Mouse (Mus musculus): ENCODE measurements at regions not wholly inside any gene's neighbourhood (a gene's known extent, or its start where the extent isn't known, plus 50 kb on each side); places are given as distances from the start of the nearest gene placed in this dataset.

DNA sequence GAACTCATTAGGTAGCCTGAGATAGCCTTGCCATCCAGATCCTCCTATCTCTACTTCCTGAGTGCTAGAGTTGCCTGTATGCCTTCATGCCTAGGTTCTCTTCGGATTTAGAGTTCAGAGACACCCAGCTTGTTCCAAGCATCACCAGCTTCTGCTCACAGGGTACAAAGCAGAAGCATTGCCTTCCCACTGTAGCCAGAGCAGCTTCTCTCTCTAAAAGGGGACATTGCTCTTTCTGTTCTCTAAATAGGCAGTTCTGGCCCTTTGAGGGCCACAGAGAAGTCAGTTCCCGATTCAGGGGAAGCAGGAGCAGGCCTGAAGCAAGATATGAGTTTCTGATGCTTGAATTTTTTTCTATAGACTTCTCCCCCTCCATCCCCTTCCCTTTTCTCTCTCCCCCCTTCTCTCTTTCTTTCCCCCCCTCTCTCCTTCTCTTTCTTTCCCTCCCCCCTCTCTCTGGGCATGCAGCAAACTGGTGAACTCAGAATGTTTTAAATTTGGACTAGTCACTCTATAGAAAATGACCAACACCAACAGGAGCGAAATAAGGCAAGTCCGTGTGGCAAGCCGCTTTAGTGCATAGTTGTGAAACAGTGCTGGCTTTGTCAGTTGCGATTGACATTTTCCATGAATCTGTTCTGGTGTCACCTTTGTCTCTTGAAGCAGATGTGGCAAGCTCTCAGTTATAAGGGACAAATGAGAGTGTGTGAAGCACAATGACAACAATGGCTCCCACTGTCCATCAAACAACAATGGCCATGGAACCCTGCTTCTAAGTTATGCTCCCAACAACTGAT, 273.2 kb upstream of the Klf4 start:
- H3K27ac ChIP-seq (ENCODE audit: low read length): no peak overlapping the region
- H3K4me2 ChIP-seq (ENCODE audit: low read depth, low read length): no peak overlapping the region
- H3K27me3 ChIP-seq (ENCODE audit: control insufficient read depth, insufficient read depth, low read length): no peaks in the 10 kb centered on the region; the same call in 1 of the 2 replicates
- H3K9ac ChIP-seq (ENCODE audit: low read length): no peak overlapping the region
- H3K36me3 ChIP-seq (ENCODE audit: control insufficient read depth, insufficient read depth, low read length): no peaks in the 10 kb centered on the region
- ATAC-seq (ENCODE audit: insufficient read depth, low FRiP score): no peak
- WGBS: 83% methylated on average over 6 of the region's 6 CpGs
- no peak overlapping the region for H3K4me3 ChIP-seq (replicated peaks; ENCODE audit: low read length)
- no peaks in the 10 kb centered on the region for H3K9me3 ChIP-seq (replicated peaks; ENCODE audit: control insufficient read depth, low read length)
- H3K4me1 ChIP-seq (ENCODE audit: control insufficient read depth, insufficient read depth, low read length): no peaks in the 10 kb centered on the region

DNA sequence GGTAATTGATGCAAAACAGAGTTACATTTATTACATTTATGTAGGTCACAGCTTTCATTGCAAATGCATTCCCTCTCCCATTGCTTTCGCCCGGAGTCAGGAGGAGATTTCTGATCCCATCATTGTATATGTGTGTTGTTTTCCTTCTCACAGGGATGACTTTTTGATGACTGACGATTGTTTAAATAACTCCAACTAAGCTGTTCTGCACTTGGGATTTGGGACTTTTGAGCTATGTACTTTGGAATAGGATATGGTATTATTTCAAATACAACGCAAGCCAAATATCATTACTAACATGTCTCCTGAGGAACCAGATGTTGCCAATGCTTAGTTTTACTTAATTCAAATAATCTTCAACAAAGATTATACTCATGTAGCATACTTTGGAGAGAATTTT, 269.8 kb upstream of the Klf4 start:
- Histone ChIP-seq H3K27ac (ENCODE audit: low read length) (no peak overlapping the region), H3K9me3 (replicated peaks; ENCODE audit: control insufficient read depth, low read length) (no peaks in the 10 kb centered on the region), H3K36me3 (ENCODE audit: control insufficient read depth, insufficient read depth, low read length) (no peaks in the 10 kb centered on the region), H3K9ac (ENCODE audit: low read length) (no peak overlapping the region), H3K4me2 (ENCODE audit: low read depth, low read length) (no peak overlapping the region), H3K27me3 (ENCODE audit: control insufficient read depth, insufficient read depth, low read length) (no peaks in the 10 kb centered on the region), H3K4me1 (ENCODE audit: control insufficient read depth, insufficient read depth, low read length) (no peaks in the 10 kb centered on the region), H3K4me3 (replicated peaks; ENCODE audit: low read length) (no peak overlapping the region)
- 63% methylated on average over 4 of the region's 4 CpGs for WGBS
- no peak for ATAC-seq (ENCODE audit: insufficient read depth, low FRiP score)

DNA sequence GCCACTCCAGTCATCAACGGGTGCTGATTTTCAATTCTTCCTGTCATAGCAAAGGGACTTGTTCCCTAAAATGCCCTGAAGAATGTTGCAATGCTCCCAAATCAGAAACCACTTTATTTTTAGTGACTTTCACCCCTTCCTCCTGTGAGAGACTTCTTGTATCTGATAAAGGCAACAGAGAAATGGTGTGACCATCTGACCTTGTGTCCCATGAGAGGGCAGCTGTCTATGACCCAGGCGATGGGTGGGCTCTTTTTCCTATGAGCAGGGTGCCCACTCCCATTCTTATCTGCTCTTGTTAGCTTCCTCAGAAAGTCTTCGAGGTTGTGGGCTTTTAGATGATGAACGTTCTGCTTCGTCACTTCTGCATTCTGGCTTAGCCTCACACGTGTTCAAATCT, 265.8 kb upstream of the Klf4 start:
- H3K4me1 ChIP-seq (ENCODE audit: control insufficient read depth, insufficient read depth, low read length): no peaks in the 10 kb centered on the region
- no peaks in the 10 kb centered on the region for H3K9me3 ChIP-seq (replicated peaks; ENCODE audit: control insufficient read depth, low read length)
- no peaks in the 10 kb centered on the region for H3K27me3 ChIP-seq (ENCODE audit: control insufficient read depth, insufficient read depth, low read length)
- ATAC-seq (ENCODE audit: insufficient read depth, low FRiP score): no peak
- no peak overlapping the region for H3K4me2 ChIP-seq (ENCODE audit: low read depth, low read length)
- no peak overlapping the region for H3K9ac ChIP-seq (ENCODE audit: low read length)
- H3K4me3 ChIP-seq (replicated peaks; ENCODE audit: low read length): no peak overlapping the region
- no peak overlapping the region for H3K27ac ChIP-seq (ENCODE audit: low read length)
- 69% methylated on average over 6 of the region's 6 CpGs for WGBS
- H3K36me3 ChIP-seq (ENCODE audit: control insufficient read depth, insufficient read depth, low read length): no peaks in the 10 kb centered on the region

DNA sequence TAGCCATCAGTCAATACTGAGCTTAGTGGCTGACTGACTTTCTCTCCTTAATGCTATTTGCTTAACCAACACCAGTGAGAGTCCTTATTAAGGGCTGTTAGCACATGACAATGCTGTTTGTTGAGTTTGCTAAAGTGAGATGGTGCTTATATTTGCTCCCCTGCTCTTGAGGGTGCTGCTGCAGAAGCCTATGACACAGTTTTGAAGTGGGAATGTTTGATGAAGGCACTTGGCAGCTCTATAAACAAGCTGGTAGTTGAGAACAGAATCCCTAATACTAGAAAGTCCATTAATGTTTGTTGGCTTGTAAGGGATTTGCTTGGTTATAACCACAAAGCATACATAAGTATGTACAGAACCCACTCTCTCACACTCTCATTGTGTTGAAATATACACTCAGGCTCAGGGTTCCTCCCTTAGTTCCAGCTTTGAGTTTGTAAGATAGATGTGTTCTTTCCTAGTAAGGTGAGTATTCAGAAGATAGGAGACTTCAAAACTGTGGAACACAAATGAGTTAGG, 249.1 kb upstream of the Klf4 start:
- Histone ChIP-seq H3K27me3 (ENCODE audit: control insufficient read depth, insufficient read depth, low read length) (no peaks in the 10 kb centered on the region), H3K4me1 (ENCODE audit: control insufficient read depth, insufficient read depth, low read length) (no peaks in the 10 kb centered on the region), H3K36me3 (ENCODE audit: control insufficient read depth, insufficient read depth, low read length) (no peaks in the 10 kb centered on the region), H3K4me2 (ENCODE audit: low read depth, low read length) (no peak overlapping the region), H3K4me3 (replicated peaks; ENCODE audit: low read length) (no peak overlapping the region), H3K9me3 (replicated peaks; ENCODE audit: control insufficient read depth, low read length) (no peaks in the 10 kb centered on the region), H3K27ac (ENCODE audit: low read length) (no peak overlapping the region), H3K9ac (ENCODE audit: low read length) (no peak overlapping the region)
- ATAC-seq (ENCODE audit: insufficient read depth, low FRiP score): no peak

DNA sequence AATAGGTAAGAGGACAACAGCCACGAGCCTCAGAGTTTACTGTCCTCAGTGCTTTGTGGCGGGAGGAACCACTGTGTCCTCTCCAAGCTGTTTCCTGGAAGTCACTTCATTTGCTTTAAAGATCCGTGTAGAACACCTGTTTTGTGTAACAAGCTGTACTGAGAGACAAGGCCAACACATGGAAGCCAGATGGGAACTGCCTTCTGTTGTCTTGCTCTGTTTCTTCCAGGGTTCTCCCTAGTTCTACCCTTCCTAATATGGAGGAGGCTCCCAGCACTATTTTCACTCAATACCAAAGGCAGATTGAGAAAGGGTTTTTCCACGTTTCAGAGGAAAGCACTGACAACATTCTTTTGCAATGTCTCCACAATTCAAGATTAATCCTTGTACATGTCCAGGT, 247.3 kb upstream of the Klf4 start:
- Histone ChIP-seq H3K4me1 (ENCODE audit: control insufficient read depth, insufficient read depth, low read length) (no peaks in the 10 kb centered on the region), H3K9ac (ENCODE audit: low read length) (no peak overlapping the region), H3K4me3 (replicated peaks; ENCODE audit: low read length) (no peak overlapping the region), H3K27ac (ENCODE audit: low read length) (no peak overlapping the region), H3K27me3 (ENCODE audit: control insufficient read depth, insufficient read depth, low read length) (no peaks in the 10 kb centered on the region), H3K36me3 (ENCODE audit: control insufficient read depth, insufficient read depth, low read length) (no peaks in the 10 kb centered on the region), H3K9me3 (replicated peaks; ENCODE audit: control insufficient read depth, low read length) (no peaks in the 10 kb centered on the region), H3K4me2 (ENCODE audit: low read depth, low read length) (no peak overlapping the region)
- 60% methylated on average over 4 of the region's 4 CpGs for WGBS
- no peak for ATAC-seq (ENCODE audit: insufficient read depth, low FRiP score)

DNA sequence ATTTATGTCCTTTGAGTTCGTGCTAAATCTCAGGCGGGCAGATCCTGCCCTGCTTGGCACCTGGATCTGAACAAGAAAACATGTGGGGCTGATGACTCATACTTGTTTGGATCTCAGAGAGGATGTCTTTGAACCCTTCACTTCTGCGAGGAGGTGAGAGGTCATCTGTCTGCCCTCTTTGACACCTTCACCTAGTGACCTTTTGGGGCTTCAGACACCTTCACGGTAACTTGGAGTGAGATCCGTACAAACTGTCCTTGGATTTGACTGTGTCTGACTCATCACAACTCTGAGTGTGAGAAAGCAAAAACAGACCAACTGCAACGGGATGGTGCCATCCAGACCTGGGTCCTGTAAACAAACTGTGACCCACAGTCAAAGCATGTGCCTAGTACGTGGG, 243.6 kb upstream of the Klf4 start:
- H3K9ac ChIP-seq (ENCODE audit: low read length): no peak overlapping the region
- no peaks in the 10 kb centered on the region for H3K27me3 ChIP-seq (ENCODE audit: control insufficient read depth, insufficient read depth, low read length)
- no peaks in the 10 kb centered on the region for H3K9me3 ChIP-seq (replicated peaks; ENCODE audit: control insufficient read depth, low read length)
- H3K4me1 ChIP-seq (ENCODE audit: control insufficient read depth, insufficient read depth, low read length): no peaks in the 10 kb centered on the region
- no peaks in the 10 kb centered on the region for H3K36me3 ChIP-seq (ENCODE audit: control insufficient read depth, insufficient read depth, low read length)
- H3K4me2 ChIP-seq (ENCODE audit: low read depth, low read length): no peak overlapping the region
- no peak for ATAC-seq (ENCODE audit: insufficient read depth, low FRiP score)
- H3K4me3 ChIP-seq (replicated peaks; ENCODE audit: low read length): no peak overlapping the region
- no peak overlapping the region for H3K27ac ChIP-seq (ENCODE audit: low read length)
- WGBS: 55% methylated on average over 7 of the region's 7 CpGs

DNA sequence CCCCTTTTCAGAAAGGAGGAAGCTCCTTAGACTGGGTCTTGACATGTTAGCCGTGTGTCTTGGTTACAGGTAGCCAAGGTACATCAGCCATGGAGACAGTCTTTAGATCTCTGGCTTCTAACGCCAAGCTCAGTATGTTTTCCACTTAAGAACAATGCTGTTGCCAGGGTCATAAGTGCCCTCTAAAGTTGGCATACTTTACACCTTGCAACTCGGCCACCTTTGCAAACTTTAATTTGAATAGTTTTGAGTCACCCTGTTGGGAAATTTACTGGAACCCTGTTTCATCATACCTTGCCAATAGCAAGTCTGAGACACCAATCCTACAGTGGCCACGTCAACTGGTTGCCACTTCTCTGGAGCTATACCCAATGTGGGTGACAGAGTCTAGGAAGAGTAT, 242.3 kb upstream of the Klf4 start:
- no peak overlapping the region for H3K4me3 ChIP-seq (replicated peaks; ENCODE audit: low read length)
- H3K4me2 ChIP-seq (ENCODE audit: low read depth, low read length): no peak overlapping the region
- WGBS: 85% methylated on average over 4 of the region's 4 CpGs
- H3K9ac ChIP-seq (ENCODE audit: low read length): no peak overlapping the region
- H3K27me3 ChIP-seq (ENCODE audit: control insufficient read depth, insufficient read depth, low read length): no peaks in the 10 kb centered on the region
- H3K9me3 ChIP-seq (replicated peaks; ENCODE audit: control insufficient read depth, low read length): no peaks in the 10 kb centered on the region
- H3K4me1 ChIP-seq (ENCODE audit: control insufficient read depth, insufficient read depth, low read length): no peaks in the 10 kb centered on the region
- no peak for ATAC-seq (ENCODE audit: insufficient read depth, low FRiP score)
- no peak overlapping the region for H3K27ac ChIP-seq (ENCODE audit: low read length)
- no peaks in the 10 kb centered on the region for H3K36me3 ChIP-seq (ENCODE audit: control insufficient read depth, insufficient read depth, low read length)

DNA sequence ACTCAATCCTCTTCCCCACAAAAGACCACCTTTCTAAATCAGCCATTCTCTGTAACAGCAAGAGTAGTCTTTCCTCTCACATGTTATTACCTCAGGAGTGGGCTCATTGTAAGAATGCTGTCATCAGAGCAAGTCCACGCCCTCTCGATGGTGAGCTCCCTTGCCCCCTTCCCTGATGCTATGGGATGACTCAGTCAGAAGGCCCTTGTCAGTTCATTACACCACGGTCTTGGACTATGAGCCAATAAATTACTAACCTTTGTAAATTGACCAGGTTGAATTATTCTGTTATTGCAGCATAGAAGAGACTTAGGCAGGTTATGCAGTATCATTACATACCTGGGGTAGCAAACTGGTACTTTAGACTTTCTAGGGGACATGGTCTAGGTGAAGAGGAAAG, 237.4 kb upstream of the Klf4 start:
- H3K9me3 ChIP-seq (replicated peaks; ENCODE audit: control insufficient read depth, low read length): no peaks in the 10 kb centered on the region
- no peaks in the 10 kb centered on the region for H3K36me3 ChIP-seq (ENCODE audit: control insufficient read depth, insufficient read depth, low read length)
- no peak overlapping the region for H3K4me3 ChIP-seq (replicated peaks; ENCODE audit: low read length)
- no peak overlapping the region for H3K4me2 ChIP-seq (ENCODE audit: low read depth, low read length)
- 90% methylated on average over 3 of the region's 3 CpGs for WGBS
- H3K9ac ChIP-seq (ENCODE audit: low read length): no peak overlapping the region
- H3K27me3 ChIP-seq (ENCODE audit: control insufficient read depth, insufficient read depth, low read length): no peaks in the 10 kb centered on the region
- H3K4me1 ChIP-seq (ENCODE audit: control insufficient read depth, insufficient read depth, low read length): no peaks in the 10 kb centered on the region
- no peak for ATAC-seq (ENCODE audit: insufficient read depth, low FRiP score)
- H3K27ac ChIP-seq (ENCODE audit: low read length): no peak overlapping the region

DNA sequence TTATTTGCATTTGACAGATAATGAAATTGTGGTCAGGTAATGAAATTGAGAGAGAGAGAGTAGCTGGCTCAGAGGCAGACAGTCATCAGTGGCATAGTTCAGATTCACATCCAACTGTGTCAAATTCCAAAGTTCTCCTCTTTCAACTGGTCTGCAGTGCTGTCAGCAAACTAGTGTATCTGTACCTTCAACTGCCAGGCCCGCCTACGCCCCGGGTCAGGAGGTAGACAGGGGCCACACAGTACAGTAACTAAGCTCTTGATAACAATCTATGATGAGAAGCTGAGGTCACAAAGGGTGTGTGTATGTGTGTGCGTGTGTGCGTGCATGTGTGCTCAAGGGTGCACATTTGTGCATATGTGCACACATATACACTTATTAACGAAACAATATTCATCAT, 236.1 kb upstream of the Klf4 start:
- H3K9me3 ChIP-seq (replicated peaks; ENCODE audit: control insufficient read depth, low read length): no peaks in the 10 kb centered on the region
- H3K27me3 ChIP-seq (ENCODE audit: control insufficient read depth, insufficient read depth, low read length): no peaks in the 10 kb centered on the region
- H3K4me3 ChIP-seq (replicated peaks; ENCODE audit: low read length): no peak overlapping the region
- H3K27ac ChIP-seq (ENCODE audit: low read length): no peak overlapping the region
- no peaks in the 10 kb centered on the region for H3K4me1 ChIP-seq (ENCODE audit: control insufficient read depth, insufficient read depth, low read length)
- no peaks in the 10 kb centered on the region for H3K36me3 ChIP-seq (ENCODE audit: control insufficient read depth, insufficient read depth, low read length)
- H3K4me2 ChIP-seq (ENCODE audit: low read depth, low read length): no peak overlapping the region
- 90% methylated on average over 6 of the region's 6 CpGs for WGBS
- H3K9ac ChIP-seq (ENCODE audit: low read length): no peak overlapping the region
- no peak for ATAC-seq (ENCODE audit: insufficient read depth, low FRiP score)

Measured in stomach, embryonic 16.5 days (tissue).